Mouse (Mus musculus) brain, adult 10 weeks (tissue): ENCODE measurements around the gene Nav1. TPM values are rescaled to one million over a fixed set of nuclear protein-coding genes. Genes with fewer than 3 reads are reported as not detected.

Experiments used
- polyA plus RNA-seq: library from polyadenylated mRNA; stranded (reverse); fragments of 350-450 nt; fragmentation: Illumina TruSeq; extraction: RNeasy Lipid Tissue Mini Kit (QIAGEN cat#74804); gene quantifications from one replicate; pipeline ENCODE4 v1.2.3, GENCODE M21; 2015; ENCODE audit warnings: low read depth, low replicate concordance

Gene Nav1
- 32.9 TPM for polyA plus RNA-seq

DNA sequence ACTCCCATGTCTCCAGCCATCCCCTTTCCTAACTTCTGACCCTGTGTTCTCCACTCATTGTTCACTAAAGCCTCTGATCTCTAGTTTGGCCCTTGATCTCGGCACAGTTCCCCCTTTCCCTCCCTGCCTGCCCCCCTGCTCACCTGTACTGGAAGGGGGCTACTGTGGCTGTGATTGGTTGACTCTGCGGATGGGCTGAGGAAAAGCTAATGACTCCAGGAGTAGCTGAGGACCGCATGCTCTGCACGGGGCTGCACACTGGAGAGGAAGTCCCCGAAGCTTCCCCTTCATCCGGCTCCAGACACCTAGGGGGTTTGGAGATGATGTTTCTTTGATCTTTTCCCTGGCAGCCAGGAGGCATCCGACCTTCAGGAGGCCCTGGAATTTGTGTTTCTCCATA is at the start of gene Nav1:
Gene Nav1 (minus strand): TSS at position 277 of the 400 bp plus-strand sequence.

DNA sequence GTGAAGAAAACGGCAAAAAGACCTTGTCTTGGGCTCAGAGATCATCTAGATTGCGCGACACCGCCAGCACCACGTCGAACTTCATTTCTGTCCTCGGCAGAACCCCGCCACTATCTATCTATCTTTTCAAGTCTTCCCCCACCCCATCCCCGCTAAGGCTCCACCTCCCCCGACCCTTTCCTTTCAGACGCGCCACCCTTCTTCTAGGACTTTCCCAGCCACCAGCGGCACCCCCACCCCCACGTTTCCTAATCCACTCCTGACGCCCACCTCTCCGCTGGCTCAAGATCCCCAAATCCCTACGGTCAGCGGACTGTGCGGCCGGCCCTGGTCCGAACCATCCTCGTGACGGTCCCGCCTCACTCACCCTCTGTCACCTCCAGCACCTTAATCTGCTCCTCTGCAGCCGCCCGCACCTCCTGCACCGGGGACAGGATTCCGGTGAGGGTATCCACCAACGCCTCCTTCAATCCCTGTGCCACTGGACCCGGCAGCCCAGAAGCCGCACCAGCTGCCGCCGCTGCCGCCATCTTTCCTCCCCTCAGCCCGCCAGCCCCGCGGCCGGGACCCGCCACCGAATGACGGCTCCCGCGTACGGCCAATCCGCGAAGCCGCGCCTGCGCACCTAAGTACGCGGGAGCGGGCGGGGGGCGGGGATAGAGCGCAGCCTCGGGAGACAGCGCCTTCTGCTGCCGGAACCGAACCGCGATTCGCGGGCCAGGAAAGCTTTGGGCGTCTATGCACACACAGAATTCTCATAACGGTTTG is 177.0 kb downstream of the Nav1 start, which contains the start of gene Ipo9:
Gene Ipo9 (minus strand): TSS at position 599 of the 768 bp plus-strand sequence.

Other genes with a start within 250 kb of the Nav1 start
- 174 TPM for gene Shisa4, start 232.1 kb downstream of the Nav1 start, polyA plus RNA-seq
- 96.3 TPM for gene Ipo9, start 176.8 kb downstream of the Nav1 start, polyA plus RNA-seq
- 495 TPM for gene Csrp1, start 112.8 kb upstream of the Nav1 start, polyA plus RNA-seq
- 46.4 TPM for gene Phlda3, start 158.8 kb upstream of the Nav1 start, polyA plus RNA-seq
- gene Tnni1, start 172.1 kb upstream of the Nav1 start, polyA plus RNA-seq, result 14.4 TPM
- gene Lad1, start 211.3 kb upstream of the Nav1 start, polyA plus RNA-seq, result 1.5 TPM
- gene Tnnt2, start 229.1 kb upstream of the Nav1 start, polyA plus RNA-seq, result 8.5 TPM